Mouse (Mus musculus) retina, postnatal 1 day (tissue): ENCODE results near the gene Peli2.

Experiments
- DNase-seq: peaks from one replicate; pipeline ENCODE4 v3.0.0-alpha.2; 2012

The Peli2 gene

DNA sequence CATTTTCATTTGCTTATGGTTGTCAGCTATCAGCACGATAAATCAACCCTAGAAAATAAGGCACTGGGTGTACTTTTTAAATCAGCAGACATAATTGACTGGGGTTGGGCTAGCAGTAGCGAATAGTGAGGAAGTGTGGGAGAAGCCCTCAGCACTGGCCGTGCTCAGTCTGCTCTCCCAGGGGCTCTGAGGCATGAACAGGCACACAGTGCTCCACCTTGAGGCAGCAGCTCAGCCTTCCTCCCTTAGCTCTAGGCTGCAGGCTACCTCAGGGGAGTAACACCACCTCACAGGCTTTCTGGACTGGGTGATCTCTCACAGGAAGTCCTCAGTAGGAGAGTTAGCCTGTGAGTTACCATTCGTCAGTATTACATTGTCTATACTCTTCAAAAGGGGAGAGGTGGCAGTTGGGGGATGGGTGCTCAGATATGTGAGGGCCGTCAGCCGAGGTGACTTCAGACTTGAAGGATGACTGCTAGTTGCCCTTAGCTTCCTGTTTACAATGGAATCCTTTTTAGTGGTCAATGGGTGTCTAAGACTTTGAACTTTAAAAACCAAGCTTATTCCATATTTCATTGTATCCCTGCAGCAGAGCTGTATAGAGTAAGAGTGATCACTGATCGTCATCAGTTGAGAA lies 105.3 kb downstream of the Peli2 start:
- no peak for DNase-seq

DNA sequence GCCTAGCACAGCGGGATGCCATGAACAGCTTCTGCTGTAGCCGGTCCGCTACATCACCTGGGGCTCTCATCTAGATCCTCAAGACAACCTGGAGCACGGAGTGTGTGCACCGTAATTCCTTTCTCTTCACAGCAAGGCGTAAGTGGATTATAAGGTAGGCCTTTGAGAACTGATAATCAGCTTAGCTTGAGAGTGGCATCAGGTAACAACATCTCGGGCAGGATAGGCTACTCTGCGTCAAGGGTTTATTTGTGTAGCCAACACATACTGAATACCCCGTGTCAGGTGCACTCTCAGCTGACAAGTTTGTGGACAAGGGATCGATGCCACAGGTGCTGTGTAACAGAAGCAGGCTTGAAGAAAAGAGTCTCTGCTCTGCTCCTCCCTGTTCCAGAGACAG lies 106.1 kb downstream of the Peli2 start:
- no peak for DNase-seq

DNA sequence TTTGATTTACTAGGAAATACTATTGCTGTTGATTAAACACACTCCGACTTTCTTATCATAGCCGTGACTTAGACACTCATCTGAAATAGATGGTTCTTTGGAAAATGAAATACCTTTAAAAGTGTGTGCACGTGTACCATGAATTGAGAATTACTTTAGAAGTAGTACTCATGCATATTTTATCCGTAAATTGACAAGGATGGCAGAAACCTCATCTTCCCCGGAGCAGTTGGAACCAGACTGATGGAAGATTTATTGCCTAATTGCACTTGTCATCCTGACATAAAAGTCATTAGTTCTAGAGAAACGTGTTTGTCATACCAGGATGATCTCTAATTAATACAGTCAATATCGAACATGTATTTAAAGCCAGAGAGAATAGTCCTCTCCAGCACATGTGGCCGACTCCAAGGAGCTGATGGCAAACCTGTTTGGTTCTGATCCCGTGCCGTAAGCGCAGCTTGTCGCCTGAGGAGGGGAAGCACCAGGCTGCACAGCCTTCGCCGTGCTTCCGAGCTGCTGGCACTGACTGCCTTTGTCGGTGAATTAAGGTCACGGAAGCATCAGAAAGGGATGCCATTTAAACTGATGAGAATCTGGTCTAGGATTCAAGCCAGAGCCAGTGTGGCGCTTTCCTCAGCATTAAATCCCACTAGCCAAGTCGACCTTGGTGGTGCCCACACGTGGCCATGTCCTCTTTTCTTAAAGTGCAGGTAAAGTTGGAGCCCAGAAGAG lies 114.3 kb downstream of the Peli2 start:
- DNase-seq = peak; percentile 59

DNA sequence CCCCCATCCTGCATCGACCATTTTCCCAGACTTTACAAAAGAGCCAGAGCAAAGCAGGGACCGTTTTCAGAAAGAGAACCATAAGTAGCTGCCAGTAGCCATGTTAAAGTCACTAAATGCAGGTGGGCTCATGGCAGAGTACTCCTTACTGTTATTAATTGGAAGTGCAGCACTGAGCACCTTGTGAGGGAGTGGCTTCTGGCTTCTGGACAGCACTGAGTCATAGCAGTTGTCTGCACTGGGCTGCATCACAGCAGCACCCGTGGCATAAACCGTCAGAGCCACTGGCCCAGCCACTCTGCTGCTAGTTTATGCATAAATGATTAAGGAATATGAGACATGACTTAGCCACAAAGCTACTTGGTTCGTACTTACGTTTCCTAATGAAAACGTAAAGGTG lies 120.7 kb downstream of the Peli2 start:
- no peak for DNase-seq

DNA sequence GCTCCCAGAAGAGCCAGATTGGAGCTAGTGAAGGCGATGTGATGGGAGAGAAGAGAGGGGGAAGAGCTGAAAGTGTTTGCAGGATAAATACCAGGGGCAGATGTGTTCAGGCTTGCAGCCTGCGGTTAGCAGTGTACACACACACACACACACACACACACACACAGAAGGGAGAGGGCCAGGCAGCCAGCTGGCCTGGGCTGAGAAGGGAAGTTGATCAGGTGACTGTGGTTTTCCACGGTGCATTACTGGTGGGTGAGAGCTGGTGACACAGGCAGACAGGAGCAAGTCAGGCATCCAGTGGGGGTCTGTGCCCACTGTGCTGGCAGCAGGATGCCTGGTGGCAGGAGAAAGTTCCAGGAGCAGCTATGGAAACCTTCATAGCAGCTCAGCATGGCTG lies 125.6 kb downstream of the Peli2 start:
- DNase-seq = no peak

DNA sequence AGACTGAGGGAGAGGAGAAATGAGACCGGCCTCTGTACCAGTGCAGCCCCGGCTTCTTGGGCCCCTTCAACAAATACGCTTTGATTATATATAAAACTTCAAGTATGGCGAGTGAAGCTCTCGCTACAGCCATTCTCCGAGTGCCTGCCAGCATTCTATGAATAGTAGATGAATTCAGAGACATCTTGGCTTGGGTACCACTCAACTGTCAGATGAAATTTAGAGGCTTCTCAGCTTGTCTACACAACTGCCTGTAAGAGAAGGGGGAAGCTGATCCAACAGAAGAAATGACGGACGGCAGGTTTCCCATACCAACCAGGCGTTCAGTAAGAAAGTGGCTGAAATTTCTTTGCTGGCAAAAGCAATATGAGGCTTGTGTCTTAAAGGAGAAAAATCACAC lies 126.3 kb downstream of the Peli2 start:
- no peak for DNase-seq

DNA sequence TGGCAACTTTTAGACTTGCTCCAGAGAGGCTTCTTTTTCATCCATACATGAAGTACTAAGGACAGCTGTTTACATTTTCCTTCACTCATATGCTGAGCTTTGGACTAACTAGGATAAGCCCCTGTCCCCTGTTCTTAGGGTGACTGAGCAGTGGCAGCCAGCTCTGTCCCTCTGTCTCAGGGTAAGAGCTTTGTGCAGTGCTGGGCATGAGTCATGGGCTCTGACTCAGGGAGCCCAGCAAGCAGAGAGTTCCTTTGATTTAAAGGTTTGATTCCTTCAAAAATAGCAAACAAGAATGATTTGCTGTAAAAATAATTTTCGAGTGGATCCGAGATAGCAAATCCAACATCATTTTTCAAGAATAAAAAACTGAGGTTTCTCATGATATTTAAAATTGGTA lies 128.8 kb downstream of the Peli2 start:
- DNase-seq = no peak

DNA sequence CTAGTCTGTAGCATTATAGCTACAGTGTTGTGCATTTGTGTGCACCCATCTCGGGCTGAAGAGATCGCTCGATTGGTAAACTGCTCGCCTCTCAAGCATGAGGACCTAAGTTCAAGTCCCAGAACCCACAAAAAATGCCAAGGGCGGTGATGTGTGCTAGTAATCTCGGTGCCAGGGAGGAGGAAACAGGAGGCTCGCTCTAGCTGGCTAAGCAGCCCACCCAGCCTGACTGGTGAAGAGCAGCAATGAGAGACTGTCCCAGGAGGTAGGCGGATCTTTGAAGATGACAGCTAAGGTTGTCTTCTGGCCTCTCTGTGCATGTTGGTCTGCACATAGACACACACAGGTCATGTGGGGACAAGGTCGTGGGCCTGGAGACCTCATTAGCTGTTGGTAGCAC lies 129.3 kb downstream of the Peli2 start:
- DNase-seq = no peak

DNA sequence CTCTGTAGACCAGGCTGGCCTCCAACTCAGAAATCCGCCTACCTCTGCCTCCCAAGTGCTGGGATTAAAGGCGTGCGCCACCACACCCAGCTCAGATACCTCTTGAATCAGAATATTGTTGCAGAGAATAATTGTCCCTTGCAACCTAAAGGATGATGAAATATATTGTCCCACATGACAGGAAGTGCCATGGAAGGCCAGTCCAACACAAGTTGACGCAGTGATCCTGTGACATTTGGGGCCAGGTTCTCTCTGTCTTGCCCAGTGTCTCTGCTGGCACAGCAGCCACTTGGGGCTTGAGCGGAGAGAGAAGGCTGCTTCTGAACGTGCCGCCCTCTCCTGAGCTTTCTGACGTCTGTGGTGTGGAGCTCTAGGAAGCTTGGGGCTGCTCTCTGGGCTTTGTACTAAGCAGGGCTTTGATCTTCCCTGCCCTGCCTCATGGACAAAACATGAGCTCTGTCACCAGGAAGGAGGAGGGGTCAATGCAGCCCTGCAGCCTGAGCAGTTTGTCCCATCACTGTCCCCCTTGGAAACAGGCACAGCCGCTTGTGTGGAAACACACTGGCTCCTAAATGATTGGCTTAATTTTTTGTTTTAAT lies 130.9 kb downstream of the Peli2 start:
- DNase-seq = peak; percentile 25

DNA sequence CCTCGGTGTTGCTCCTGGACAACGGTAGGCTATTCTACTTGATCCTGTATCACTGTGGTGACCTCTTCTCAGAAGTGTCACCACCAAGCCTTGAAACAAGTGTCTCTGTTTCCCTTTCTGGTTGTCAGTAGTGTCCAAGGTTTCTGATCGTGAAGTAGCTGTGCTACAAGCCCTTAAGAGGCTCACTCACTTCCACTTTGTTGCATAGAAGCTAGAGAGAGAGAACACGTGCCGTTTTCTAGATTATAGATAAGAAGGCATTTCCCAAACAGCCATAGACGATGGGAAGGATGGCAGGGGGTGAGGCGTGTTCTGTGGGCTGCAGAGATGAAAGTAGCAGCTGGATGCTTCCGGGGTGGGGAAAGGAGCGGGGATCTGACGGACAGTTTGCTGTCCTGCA lies 132.6 kb downstream of the Peli2 start:
- DNase-seq = no peak

DNA sequence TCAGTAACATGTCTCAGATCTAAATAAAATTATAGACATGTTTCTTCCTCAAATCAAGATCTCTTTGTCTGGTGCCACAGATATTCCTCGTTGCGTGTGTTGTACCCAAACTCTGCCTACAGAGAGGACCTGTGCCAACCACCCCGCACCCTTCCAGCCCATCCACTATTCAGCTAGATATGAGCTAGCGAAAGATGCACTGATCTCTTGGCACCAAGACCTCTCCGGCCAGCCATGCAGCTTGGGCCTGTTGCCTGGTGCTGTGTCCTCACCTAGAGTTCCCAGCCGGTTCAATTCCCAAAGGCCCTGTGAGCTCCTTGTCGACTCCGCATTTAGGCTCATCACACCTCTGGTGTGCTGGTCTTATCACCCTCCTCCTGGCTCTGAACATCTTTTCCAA lies 134.1 kb downstream of the Peli2 start:
- no peak for DNase-seq

DNA sequence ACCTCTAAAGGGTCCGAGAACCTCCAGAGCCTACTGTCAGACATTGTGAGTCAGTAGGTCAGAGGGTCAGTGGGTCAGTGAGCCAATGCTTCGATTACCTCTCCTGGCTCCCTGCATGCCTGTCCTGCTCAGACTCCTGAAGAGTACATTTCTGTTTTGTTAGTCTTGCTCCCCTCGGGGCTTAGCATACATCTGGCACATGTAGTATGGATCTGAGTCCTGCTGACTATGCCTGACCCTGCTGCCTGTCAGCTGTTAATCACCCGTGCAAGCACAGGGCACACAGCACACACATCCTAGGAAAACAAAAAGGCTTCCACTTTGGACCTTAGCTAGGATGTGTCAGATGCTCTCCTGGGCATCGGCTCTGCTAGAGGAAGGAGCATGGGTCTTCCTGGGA lies 134.7 kb downstream of the Peli2 start:
- DNase-seq = peak; percentile 31

DNA sequence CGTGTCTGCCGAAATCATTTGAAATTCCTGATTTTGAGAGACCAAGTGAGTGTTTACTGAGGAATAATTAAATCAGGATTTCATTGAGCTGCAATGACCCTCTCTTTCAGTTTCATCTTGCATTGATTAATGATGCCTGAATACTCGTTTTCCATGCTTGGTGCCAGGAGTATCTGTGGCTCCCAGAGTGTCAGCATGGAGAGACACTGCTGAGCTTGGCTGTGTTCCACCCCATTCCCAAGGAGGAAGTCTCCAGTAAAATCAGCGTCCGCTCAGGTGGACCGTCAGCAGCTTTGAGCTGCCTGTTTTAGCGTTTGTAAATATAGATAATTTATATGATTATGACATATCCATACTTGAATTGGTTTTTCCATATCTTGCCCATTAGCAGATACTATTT lies 137.1 kb downstream of the Peli2 start:
- DNase-seq = peak; percentile 19

DNA sequence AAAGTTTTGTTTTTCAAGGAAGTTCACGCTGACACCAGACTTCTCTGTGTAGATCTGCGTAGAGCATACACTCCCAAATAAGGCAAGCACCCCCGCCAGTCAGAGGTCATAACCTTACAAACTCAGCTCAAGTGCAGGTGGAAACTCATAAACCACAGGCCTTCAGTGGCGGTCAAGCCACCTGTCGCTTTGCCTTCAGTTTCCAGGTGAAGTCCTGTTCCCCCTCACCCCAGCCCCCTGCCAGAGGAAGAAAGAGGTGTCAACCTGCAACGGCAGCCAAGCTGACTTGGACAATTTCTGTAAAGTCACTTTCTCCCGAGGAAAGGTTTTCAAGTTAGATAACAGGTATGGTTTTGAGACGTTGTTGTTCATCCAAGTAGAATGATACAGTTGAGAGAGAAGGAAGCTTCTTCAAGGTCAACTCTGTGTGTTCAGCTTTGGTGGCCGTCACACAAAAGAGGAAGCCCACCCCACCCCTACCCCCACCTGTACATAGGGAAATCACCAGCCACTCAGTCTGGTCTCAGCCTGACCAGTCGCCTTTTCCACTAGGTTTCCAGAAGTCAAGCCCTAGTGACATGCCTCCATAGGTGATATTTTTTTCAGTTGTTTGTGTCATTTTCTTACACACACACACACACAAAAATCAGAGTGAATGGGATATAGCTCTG lies 138.2 kb downstream of the Peli2 start:
- no peak for DNase-seq

DNA sequence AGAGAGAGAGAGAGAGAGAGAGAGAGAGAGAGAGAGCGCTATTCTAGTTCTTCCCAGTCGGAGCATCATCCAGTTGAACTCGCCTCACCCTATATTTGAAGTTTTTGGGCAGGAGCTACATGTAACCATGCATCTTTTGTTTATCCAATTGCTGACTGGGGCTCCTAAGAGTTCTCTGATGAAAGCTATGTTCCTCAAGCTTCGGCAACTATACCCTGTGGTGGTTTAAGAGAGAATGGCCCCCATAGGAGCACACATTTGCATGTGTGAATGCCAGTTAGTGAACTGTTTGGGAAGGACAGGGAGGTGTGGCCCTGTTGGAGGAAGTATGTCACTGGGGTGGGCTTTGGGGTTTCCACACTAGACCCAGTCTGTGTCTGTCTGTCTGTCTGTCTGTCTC lies 142.5 kb downstream of the Peli2 start:
- DNase-seq = no peak

DNA sequence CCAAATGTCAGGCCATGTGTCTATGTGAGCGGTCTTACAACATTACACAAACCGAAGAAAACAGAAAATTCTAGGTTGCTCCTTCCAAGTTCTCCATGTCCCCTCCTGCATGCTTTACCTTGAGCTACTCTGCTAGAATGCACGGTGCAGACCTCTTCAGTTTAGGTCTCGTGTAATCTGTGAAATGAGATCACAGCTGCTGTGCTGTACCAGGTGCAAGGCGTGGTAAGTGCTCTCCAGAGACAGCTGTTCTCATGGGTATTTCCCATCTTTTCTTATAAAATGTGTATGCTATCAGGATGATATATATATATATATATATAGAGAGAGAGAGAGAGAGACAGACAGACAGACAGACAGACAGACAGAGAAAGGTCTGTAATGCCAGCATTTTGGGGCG lies 146.1 kb downstream of the Peli2 start:
- no peak for DNase-seq

DNA sequence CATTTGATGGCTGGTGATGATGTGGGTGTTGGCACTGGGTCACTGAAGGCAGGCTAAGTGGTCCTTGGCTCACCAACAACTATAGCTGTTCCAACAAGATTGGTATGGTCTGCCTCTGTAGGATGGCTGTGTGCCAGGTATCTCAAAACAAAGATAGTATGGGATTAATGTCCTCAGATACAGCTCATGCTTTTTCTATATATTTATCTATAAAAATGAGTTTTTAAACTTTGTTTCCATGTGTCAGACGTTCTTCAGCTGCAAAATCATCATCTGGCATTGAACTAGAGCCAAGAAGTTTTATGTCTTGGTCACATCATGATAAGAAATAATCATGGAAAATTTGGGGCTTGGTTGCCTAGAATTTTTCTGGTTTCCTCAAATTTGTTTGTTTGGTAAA lies 157.7 kb downstream of the Peli2 start:
- no peak for DNase-seq

DNA sequence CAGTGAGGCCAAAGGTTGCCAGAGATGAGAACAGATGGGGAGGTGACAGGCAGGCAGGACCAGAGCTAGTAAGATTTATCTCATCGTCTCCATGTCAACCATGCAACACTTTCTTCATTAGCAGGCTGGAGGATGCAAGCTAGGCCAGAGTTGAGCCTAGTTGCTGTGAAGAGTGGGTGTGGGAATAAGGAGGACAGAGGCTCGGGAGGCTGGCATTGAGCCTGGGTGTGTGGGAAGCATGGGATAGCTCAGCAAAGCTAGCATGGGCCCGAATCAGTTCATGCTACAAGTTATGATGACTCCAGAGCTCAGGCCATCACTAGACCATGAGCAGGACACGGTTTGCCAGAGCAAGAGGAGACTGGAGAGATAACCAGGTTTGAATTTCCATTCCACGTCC lies 166.3 kb downstream of the Peli2 start:
- no peak for DNase-seq

DNA sequence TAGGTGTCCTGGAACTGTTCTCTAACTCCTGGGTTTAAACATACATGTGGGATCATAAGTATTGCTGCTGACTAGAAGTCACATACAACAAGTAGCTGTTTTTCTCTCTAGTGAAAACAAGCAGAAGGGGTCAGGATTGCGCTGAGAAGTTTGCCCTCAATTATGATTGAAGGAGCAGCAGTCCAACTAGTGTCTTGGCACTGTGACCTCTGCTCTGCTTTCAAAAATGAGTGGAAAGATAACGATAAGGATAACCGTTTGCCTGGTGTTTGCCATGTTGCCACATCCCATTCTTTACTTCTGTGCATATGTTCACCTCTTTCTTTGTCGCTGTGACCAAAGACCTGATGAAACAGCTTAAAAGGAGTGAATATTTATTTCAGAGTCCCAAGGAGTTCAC lies 167.0 kb downstream of the Peli2 start:
- no peak for DNase-seq

DNA sequence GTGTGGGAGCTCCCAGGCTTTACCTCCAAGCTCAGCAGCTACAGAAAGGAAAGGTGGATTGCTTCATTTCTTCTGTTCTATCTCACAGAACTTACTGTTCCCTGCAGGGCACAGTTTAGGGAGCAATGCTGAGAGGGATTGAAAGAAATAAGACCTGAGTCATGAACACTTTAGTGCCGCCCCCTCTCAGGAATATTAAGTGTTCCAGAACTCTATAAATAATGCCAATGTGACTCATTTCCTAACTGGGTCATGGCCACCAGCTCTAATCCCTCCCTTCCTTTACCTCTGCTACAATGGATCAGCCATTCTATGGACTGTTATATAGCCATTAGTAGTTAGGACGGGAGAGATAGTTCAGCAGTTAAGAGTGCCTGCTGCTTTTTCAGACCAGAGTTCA lies 168.0 kb downstream of the Peli2 start:
- no peak for DNase-seq

DNA sequence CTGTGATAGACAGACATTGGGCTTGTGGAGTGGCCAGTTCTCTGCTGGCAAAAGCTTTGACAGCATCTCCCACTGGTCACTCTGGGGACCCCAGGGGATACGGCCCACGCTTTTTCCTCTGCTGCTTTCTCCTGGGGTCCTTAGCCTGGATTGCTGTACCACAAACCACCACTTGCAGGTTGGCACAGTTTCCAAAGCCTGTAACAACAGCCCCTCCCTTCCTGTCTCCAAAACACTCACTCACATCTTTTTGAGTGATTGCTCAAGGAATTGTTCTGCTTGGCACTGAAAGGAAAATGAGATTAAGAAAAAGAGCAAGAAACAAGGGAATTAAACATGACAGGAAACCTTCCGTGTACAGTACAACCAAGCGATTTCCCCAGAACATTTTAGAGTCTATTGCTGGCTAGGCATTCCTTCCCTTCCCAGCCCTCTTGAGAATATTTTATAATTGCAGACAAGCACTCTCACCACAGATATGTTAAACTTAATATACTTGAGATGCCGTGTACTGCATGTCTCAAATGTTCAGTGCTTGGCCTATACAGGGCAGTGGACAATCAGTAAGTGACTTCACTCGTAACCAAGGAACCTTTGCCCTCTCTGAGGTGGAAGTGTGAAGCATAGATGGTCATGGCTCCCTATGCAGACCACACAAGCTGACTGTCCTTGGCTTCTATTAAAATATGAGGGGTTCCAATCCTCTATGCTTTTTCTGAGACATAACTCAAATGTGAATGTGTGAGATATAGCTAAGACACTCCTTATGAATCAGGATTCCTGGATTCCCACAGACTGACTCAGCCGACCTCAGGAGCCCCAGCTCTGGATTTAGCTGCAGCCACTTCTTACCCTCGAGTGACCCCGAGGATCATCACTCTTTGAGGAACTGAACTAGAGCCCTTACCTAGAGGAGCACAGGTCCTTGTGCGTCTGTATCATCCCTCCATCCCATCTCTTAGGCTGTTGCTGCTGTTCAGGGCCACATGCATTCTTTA lies 169.3 kb downstream of the Peli2 start:
- DNase-seq = no peak

DNA sequence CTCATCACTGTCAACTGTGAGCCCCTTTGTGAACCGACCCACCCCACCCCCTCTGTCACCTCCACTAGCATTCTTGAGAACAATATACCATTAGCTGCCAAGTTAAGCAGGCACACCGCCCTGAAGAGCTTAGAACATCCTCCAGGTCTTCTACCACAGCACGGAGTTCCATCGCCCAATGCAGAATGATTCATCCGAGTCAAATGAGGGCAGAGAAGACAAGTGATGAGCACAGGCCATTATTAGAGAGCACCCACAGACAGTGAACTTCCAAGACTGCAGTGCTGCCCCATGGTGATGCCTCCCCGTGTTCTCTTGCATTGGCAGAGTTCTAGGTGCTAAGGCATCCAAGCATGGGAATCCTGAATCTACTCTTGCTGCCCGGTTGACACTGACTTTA lies 172.9 kb downstream of the Peli2 start:
- no peak for DNase-seq

DNA sequence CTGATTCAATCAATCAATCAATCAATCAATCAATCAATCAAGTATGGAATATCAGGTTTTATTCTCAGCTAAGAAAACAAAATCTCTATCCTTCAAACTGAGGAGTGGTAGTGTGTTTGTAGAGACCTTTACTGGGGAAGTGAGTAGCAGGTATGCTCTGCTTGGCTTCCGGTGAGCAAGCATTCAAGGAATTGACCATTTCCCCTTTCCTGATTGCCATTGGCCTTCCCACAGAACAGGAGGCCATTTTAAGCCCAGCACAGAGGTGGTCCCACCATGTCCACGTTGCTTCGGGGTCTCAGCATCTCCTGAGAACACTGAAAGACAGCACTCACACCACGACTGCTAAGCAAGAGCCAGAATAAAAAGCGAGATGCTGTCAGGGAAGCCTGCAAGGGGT lies 174.8 kb downstream of the Peli2 start:
- DNase-seq = no peak
